Mouse (Mus musculus) heart, adult 2 months (tissue): ENCODE results near the gene Etnk2.

Source experiments
- CTCF ChIP-seq: fragments of 200-600 bp; IDR thresholded peaks from 2 replicates; pipeline ENCODE4 v1.8.1; 2022; ENCODE audit warnings: antibody characterized with exemption, mild to moderate bottlenecking, moderate library complexity
- EP300 ChIP-seq: fragments of 200-500 bp; IDR thresholded peaks from 2 replicates; pipeline ENCODE4 v1.6.1; 2011; ENCODE audit warnings: low read depth, low read length, control low read depth; ENCODE audit not compliant: insufficient read depth

DNA sequence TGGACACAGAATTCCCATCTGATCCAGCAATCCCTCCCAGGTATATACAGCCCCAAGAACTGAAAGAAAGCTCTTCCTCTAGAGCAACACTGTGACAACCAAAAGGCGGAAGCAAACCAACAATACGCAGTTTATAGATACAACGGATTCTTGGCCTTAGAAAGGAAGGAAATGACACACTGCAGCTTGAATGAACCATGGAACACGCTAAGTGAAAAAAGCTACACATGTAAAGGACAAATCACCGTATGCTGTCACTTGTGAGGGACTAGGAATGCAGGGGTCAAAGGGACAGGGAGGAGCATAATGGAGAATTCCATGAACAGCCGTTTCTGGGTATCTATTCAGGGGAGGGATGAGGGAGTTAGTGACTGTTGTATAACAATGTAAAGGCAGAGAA lies 44.1 kb downstream of the Etnk2 start:
- no peak for TF ChIP-seq EP300
- no peak for TF ChIP-seq CTCF
